Mouse (Mus musculus) cerebellum, postnatal 14 days (tissue): ENCODE results near the gene Tk1.
"Not testable (repeated sequence)": the region's sequence is repeated elsewhere in the genome, so short reads cannot be mapped to it uniquely, and the experiment has no call there.

ENCODE experiments used
- DNase-seq, 2 experiments: peaks; one replicate each; pipeline ENCODE4 v3.0.0; 2021; ENCODE audit warnings: mixed read lengths in 2 of 2

Gene Tk1

GRCm38 (mm10) chr11:117788481-117788880 lies 37.4 kb downstream of the Tk1 start:
- not testable (repeated sequence) for DNase-seq

- peak; percentile 74 to 82 for DNase-seq
These were observed 39.6 kb downstream of the Tk1 start for GRCm38 (mm10) chr11:117786294-117786693.

- DNase-seq: peak in 1 of 2 experiments; percentile 23
These were observed 42.1 kb downstream of the Tk1 start for GRCm38 (mm10) chr11:117783683-117784309.

- DNase-seq: peak; percentile 63 to 77
These were observed 42.8 kb downstream of the Tk1 start for GRCm38 (mm10) chr11:117783089-117783488.

GRCm38 (mm10) chr11:117782705-117783034 lies 43.2 kb downstream of the Tk1 start:
- no peak for DNase-seq

- no peak for DNase-seq
These were observed 43.7 kb downstream of the Tk1 start, which contains the start of the genes Tmc8 and Tmc6 for GRCm38 (mm10) chr11:117781993-117782704. TSS of gene Tmc8 (plus strand) at chr11:117782076. TSS of gene Tmc6 (minus strand) at chr11:117782198.

DNA sequence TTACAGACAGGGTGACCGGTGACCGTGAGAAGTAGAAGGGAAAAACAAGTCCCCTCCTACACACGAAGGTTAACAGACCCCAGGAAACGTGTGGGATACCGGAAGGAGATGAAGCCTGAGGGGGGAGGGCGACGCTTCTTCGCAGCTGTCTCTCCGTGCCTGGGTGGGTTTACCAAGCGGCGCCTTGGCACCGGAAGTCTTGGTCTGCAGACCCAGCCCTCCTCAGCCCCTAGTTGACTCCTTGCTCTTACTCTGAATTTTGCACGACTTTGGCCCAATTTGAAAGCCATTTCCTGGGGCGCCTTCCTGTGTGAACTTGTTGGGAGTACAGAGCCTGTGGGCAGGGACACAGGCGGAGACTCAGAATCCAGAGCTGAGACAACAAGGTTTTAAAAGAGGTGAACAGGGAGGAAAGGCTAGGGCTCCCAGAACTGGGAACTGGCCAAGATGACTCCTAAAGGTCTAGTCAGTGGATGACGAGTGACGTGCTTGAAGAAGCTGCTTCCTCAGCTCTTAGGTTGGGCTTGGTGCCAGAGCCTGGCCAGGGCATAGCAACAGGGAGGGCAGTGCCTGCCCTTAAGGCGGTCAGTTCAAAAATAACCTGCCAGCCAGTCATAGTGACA lies 44.6 kb downstream of the Tk1 start:
- peak; percentile 41 to 64 for DNase-seq

DNA sequence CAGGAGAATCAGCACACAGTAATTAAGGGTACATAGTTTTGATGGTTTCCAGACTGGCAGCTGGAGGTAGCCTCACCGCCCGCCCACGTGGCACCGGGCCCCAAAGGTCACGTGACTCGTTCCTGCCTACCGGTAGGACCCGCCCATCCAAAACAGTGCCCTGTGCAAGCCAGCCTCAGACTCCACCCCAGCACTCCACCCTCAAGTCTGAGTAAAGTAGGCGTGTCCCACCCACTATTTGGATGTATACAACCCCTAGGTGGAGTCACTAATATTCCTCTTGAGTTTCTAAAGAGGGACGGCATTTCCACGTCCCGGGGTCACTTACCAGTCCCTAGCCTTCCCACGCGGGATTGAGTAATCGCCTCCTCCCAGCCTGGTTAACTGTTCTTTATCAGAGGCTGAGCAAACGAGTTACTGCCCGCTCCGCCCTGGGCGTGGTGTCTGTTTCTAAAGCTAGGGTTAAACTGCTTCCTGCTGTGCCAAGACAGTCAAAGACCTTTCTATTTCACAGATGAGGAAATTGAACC lies 45.2 kb downstream of the Tk1 start:
- peak in 1 of 2 experiments; percentile 78 for DNase-seq

GRCm38 (mm10) chr11:117780199-117780515 lies 45.7 kb downstream of the Tk1 start:
- no peak for DNase-seq

- DNase-seq: no peak
These were observed 46.3 kb downstream of the Tk1 start for GRCm38 (mm10) chr11:117779434-117780198.

- no peak for DNase-seq
These were observed 47.0 kb downstream of the Tk1 start for GRCm38 (mm10) chr11:117778851-117779433.

DNA sequence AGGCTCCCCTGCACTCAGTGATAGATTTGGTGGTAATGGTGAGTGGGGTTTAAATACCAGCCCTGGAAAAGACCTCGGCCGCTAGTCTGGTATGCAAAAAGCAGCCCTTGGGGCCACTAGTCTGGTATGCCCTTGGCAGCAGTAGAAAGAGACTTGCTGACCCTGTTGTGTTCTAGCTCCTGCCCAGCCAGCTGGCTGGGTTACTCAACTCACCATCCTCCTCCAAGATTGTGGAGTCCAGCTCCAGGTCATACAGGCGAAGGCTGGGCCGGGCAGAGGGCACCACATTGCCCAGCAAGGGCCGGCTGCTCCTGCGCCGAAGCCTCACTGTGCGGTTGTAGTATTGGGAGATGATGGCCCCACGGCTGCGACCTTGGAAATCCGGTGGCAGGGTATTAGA lies 47.9 kb downstream of the Tk1 start:
- DNase-seq: no peak

DNA sequence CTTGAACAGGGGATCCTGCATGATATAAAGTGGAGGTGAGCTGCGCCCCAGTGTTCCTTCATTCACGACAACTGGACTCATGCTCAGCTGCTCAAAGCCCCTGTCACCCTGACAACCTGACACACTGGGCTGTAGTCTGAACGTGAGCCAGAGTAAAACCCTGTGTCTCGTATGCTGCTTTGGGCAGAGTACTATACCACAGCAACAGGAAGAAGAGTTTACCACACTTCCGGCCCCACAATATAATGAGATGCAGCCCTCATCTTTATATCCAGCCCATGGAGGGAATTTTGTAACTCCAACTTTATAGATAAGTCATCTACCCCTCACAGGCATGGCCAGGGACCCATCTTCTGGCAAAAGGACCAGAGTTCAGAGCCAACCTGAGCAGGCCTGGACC lies 48.8 kb downstream of the Tk1 start:
- no peak for DNase-seq

GRCm38 (mm10) chr11:117776085-117776792 lies 49.7 kb downstream of the Tk1 start:
- DNase-seq: no peak

- peak; percentile 43 to 54 for DNase-seq
These were observed 50.4 kb downstream of the Tk1 start for GRCm38 (mm10) chr11:117775540-117775939.

DNA sequence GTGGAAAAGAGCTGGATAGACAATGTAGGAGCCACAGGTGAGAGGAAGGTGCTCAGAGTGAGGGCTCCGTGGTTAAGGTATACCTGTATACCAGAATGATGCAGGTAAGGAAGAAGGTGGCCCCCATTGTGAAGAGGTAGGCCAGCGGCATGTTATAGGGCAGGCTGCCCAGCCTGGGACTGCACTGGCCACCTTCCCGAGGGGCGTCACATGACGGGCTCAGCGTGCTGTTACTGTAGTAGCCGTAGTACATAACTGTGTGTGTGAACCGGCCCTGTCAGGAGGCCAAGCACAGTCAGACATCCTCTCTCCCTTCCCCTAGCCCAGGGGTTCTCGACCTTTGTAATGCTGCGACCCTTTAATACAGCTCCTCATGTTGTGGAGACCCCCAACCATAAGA lies 51.0 kb downstream of the Tk1 start:
- peak; percentile 47 to 60 for DNase-seq

DNA sequence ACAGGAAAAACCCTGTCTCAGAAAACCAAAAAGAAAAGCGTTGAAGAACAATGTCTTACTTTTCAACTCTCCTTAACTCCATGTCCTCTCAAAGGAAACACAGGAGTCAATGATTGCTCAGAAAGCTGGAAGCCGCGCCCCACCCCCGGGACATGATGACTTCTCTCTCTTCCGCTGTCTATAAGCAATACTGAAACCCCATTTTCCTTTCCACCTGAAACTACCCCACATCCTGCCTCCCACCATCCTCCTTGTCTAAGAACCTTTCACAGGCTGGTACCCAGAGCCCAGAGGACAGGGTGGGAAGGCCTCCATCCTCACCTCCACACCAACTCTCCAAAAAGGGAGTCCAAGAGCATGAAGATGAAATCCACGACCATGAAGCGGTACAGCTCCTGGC lies 53.5 kb downstream of the Tk1 start:
- DNase-seq: no peak

DNA sequence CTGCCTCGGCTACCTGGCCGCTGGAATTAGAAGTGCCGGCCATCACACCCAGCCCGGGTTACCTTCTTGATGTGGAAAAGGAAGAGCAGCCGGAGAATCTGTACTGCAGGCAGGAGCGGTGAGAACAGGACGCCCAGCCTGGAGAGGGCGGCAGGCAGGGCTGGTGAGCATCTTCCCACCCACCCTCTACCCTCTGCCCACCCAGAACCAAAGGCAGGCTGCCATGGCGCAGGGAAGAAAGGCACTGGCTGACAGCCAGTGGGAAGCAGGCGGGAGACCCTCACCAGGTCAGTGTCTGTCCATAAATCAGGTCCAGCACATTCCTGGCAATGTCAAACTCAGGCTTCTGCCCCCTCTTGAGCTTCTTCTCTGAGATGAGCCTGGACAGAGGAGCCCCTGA lies 55.5 kb downstream of the Tk1 start:
- DNase-seq: peak in 1 of 2 experiments; percentile 34

DNA sequence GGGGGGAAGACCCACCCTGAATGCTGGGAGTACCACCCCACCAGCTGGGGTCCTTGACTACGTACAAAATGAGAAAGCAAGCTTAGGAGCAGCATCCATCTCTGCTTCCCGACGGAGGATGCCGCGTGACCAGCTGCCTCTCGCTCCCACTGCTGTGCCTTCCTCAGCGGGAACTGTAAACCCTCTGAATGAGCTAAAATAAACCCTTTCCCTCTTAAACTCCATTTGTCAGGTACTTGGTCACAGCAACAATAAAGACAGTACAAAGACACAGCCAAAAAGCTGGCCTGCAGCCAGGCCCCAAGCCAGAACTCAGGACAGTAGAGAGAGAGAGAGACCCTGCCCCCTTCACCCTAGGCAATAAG lies 56.2 kb downstream of the Tk1 start:
- peak in 1 of 2 experiments; percentile 46 for DNase-seq

GRCm38 (mm10) chr11:117768725-117769682 lies 56.9 kb downstream of the Tk1 start:
- peak; percentile 77 to 79 for DNase-seq

GRCm38 (mm10) chr11:117766275-117766674 lies 59.6 kb downstream of the Tk1 start:
- no peak for DNase-seq
